In genomic region chr1:172450226-172450625, GRCm38 (mm10) we compare ENCODE assay signal across 18 mouse cellular contexts. TPM values are rescaled to one million over a fixed set of nuclear protein-coding genes. Genes with fewer than 3 reads are reported as not detected.
DNase-seq lines count a peak whose midpoint lies in the region; ATAC-seq lines count a peak whose summit lies in the region.
"Had no signal": no experiment of that assay in that cellular context is flagged by ENCODE, and none has a peak within 500 bp of the region (broad histone marks: within the 10 kb centered on the region; RNA-seq: fewer than 3 reads in every experiment).

No protein-coding gene starts in this region.

- H3K4me3 ChIP-seq in heart, embryonic 15.5 days, result no peak overlapping the region
- no peak overlapping the region for H3K4me3 ChIP-seq in midbrain, embryonic 14.5 days (replicated peaks; ENCODE audit: low read depth, low read length)
- H3K4me3 ChIP-seq in midbrain, embryonic 10.5 days, result no peak overlapping the region
- H3K4me3 ChIP-seq in intestine, embryonic 16.5 days (ENCODE audit: low read length), result no peak overlapping the region
- H3K4me3 ChIP-seq in forebrain, embryonic 14.5 days (ENCODE audit: low read depth, low read length), result no peak overlapping the region
- H3K4me3 ChIP-seq: hindbrain, embryonic 12.5 days; limb, embryonic 15.5 days; lung, embryonic 15.5 days; midbrain, embryonic 12.5 days; neural tube, embryonic 12.5 days had no signal

- peaks cover 4% of the 10 kb centered on the region; the same call in 1 of the 2 replicates for H3K4me1 ChIP-seq in heart, embryonic 15.5 days (replicated peaks)
- H3K4me1 ChIP-seq in midbrain, embryonic 14.5 days (ENCODE audit: control insufficient read depth, insufficient read depth, low read length), result no peaks in the 10 kb centered on the region
- H3K4me1 ChIP-seq in midbrain, embryonic 10.5 days, result peaks cover 12% of the 10 kb centered on the region
- H3K4me1 ChIP-seq in intestine, embryonic 16.5 days (ENCODE audit: control insufficient read depth, insufficient read depth, low read length), result no peaks in the 10 kb centered on the region; the same call in 1 of the 2 replicates
- H3K4me1 ChIP-seq in forebrain, embryonic 14.5 days (ENCODE audit: control insufficient read depth, insufficient read depth, low read length), result no peaks in the 10 kb centered on the region
- H3K4me1 ChIP-seq: limb, embryonic 15.5 days; midbrain, embryonic 12.5 days; neural tube, embryonic 12.5 days had no signal

- DNase-seq in heart, postnatal 14 days, result no peak
- DNase-seq in midbrain, embryonic 14.5 days, result peak; percentile 17
- DNase-seq in midbrain, embryonic 10.5 days (ENCODE audit: low spot score), result no peak
- no peak for DNase-seq in adipocyte (ENCODE audit: low spot score)
- no peak for DNase-seq in forebrain, embryonic 14.5 days (ENCODE audit: low spot score)
- DNase-seq: adrenal gland, adult 2 months; cerebellum, adult 9-10 months; kidney, adult 18-20 months; retina, postnatal 1 day had no signal

- H3K36me3 ChIP-seq in heart, embryonic 15.5 days, result no peaks in the 10 kb centered on the region
- H3K36me3 ChIP-seq in midbrain, embryonic 14.5 days (ENCODE audit: control insufficient read depth, insufficient read depth, low read length), result no peaks in the 10 kb centered on the region
- H3K36me3 ChIP-seq in midbrain, embryonic 10.5 days, result no peaks in the 10 kb centered on the region
- H3K36me3 ChIP-seq in intestine, embryonic 16.5 days (ENCODE audit: control insufficient read depth, insufficient read depth, low read length), result no peaks in the 10 kb centered on the region
- H3K36me3 ChIP-seq in forebrain, embryonic 14.5 days (ENCODE audit: control insufficient read depth, insufficient read depth, low read length), result no peaks in the 10 kb centered on the region
- H3K36me3 ChIP-seq: hindbrain, embryonic 12.5 days; limb, embryonic 15.5 days; lung, embryonic 15.5 days; midbrain, embryonic 12.5 days; neural tube, embryonic 12.5 days had no signal

- intact Hi-C loops in heart, postnatal 14 days (cut with DNase I), result no loop called here

- H3K4me2 ChIP-seq in heart, embryonic 15.5 days, result no peak overlapping the region
- H3K4me2 ChIP-seq in midbrain, embryonic 14.5 days (ENCODE audit: low read length), result no peak overlapping the region
- no peak overlapping the region for H3K4me2 ChIP-seq in intestine, embryonic 16.5 days (ENCODE audit: low read depth, low read length)
- no peak overlapping the region for H3K4me2 ChIP-seq in forebrain, embryonic 14.5 days (ENCODE audit: low read length)
- H3K4me2 ChIP-seq: lung, embryonic 15.5 days; midbrain, embryonic 12.5 days had no signal

- H3K9me3 ChIP-seq in heart, embryonic 15.5 days (replicated peaks), result no peaks in the 10 kb centered on the region
- no peaks in the 10 kb centered on the region for H3K9me3 ChIP-seq in midbrain, embryonic 14.5 days (ENCODE audit: control insufficient read depth, low read length)
- no peaks in the 10 kb centered on the region for H3K9me3 ChIP-seq in midbrain, embryonic 10.5 days (replicated peaks)
- H3K9me3 ChIP-seq in intestine, embryonic 16.5 days (ENCODE audit: control insufficient read depth, low read length), result no peaks in the 10 kb centered on the region
- no peaks in the 10 kb centered on the region for H3K9me3 ChIP-seq in forebrain, embryonic 14.5 days (replicated peaks; ENCODE audit: control insufficient read depth, low read length)
- H3K9me3 ChIP-seq: hindbrain, embryonic 12.5 days; limb, embryonic 15.5 days; lung, embryonic 15.5 days; midbrain, embryonic 12.5 days; neural tube, embryonic 12.5 days had no signal

- H3K27me3 ChIP-seq in heart, embryonic 15.5 days, result no peaks in the 10 kb centered on the region
- no peaks in the 10 kb centered on the region for H3K27me3 ChIP-seq in midbrain, embryonic 14.5 days (ENCODE audit: control insufficient read depth, insufficient read depth, low read length)
- no peaks in the 10 kb centered on the region for H3K27me3 ChIP-seq in midbrain, embryonic 10.5 days (ENCODE audit: low read depth, poor library complexity, severe bottlenecking)
- no peaks in the 10 kb centered on the region for H3K27me3 ChIP-seq in intestine, embryonic 16.5 days (replicated peaks; ENCODE audit: control insufficient read depth, insufficient read depth, low read length)
- no peaks in the 10 kb centered on the region for H3K27me3 ChIP-seq in forebrain, embryonic 14.5 days (replicated peaks; ENCODE audit: control insufficient read depth, insufficient read depth, low read length)
- H3K27me3 ChIP-seq: hindbrain, embryonic 12.5 days; limb, embryonic 15.5 days; lung, embryonic 15.5 days; midbrain, embryonic 12.5 days; neural tube, embryonic 12.5 days; Patski had no signal

- H3K9ac ChIP-seq in heart, embryonic 15.5 days, result no peak overlapping the region
- H3K9ac ChIP-seq in midbrain, embryonic 14.5 days (replicated peaks; ENCODE audit: low read length), result no peak overlapping the region
- no peak overlapping the region for H3K9ac ChIP-seq in intestine, embryonic 16.5 days (ENCODE audit: low read depth, low read length)
- H3K9ac ChIP-seq in forebrain, embryonic 14.5 days (ENCODE audit: low read length), result no peak overlapping the region
- H3K9ac ChIP-seq: hindbrain, embryonic 12.5 days; limb, embryonic 15.5 days; lung, embryonic 15.5 days; midbrain, embryonic 12.5 days; neural tube, embryonic 12.5 days had no signal

- ATAC-seq in heart, embryonic 15.5 days (replicated peaks; ENCODE audit: insufficient number of reproducible peaks, insufficient read depth, low FRiP score, low read depth), result 0 out of 2 replicates have a peak, but pooled peaks have one; percentile 31
- ATAC-seq in midbrain, embryonic 14.5 days (ENCODE audit: low FRiP score, low TSS enrichment), result no peak
- ATAC-seq in intestine, embryonic 16.5 days, result peak; percentile 78
- no peak for ATAC-seq in forebrain, embryonic 14.5 days
- ATAC-seq: CD4-positive, CD25-positive, alpha-beta regulatory T cell, adult 4 months; Patski had no signal

- no peak overlapping the region for H3K27ac ChIP-seq in heart, embryonic 15.5 days
- H3K27ac ChIP-seq in midbrain, embryonic 14.5 days (replicated peaks; ENCODE audit: low read depth, low read length), result no peak overlapping the region
- no peak overlapping the region for H3K27ac ChIP-seq in midbrain, embryonic 10.5 days (replicated peaks)
- no peak overlapping the region for H3K27ac ChIP-seq in intestine, embryonic 16.5 days (ENCODE audit: low read length)
- H3K27ac ChIP-seq in forebrain, embryonic 14.5 days (ENCODE audit: low read depth, low read length), result no peak overlapping the region
- H3K27ac ChIP-seq: hindbrain, embryonic 12.5 days; limb, embryonic 15.5 days; lung, embryonic 15.5 days; midbrain, embryonic 12.5 days; neural tube, embryonic 12.5 days had no signal

- 24% methylated on average over 2 of the region's 2 CpGs for WGBS in heart, embryonic 15.5 days
- 17% methylated on average over 2 of the region's 2 CpGs for WGBS in midbrain, embryonic 14.5 days
- 14% methylated on average over 2 of the region's 2 CpGs for WGBS in midbrain, embryonic 10.5 days
- 43% methylated on average over 2 of the region's 2 CpGs for WGBS in intestine, embryonic 16.5 days
- 11% methylated on average over 2 of the region's 2 CpGs for whole genome bisulfite sequencing in forebrain, embryonic 14.5 days

RNA-seq across cellular contexts. Expression of gene Slamf9, which starts 24.9 kb away (rescaled TPM):
- polyA plus RNA-seq in heart, embryonic 15.5 days (2015; fragmentation: Nextera tagmentation; extraction: Ambion mirVana), result 0.83 and 1.1 TPM in 2 replicates
- total RNA-seq in heart, postnatal 14 days (2021), result 1 to 10 TPM in 1 of 2 experiments, under 1 TPM in 1; 0.98 to 1.1 TPM
- 0.32 TPM in 1 of 2 replicates, not detected in the other for polyA plus RNA-seq in midbrain, embryonic 14.5 days (2014; fragmentation: Nextera tagmentation; extraction: Ambion mirVana)
- 0.09 and 0.16 TPM in 2 replicates for polyA plus RNA-seq in midbrain, embryonic 10.5 days (2016; fragmentation: Nextera tagmentation; extraction: Ambion mirVana)
- 1.6 and 2.3 TPM in 2 replicates for polyA plus RNA-seq in intestine, embryonic 16.5 days (2015; fragmentation: Nextera tagmentation; extraction: Ambion mirVana)
- polyA plus RNA-seq in forebrain, embryonic 14.5 days (2014; fragmentation: Nextera tagmentation; extraction: Ambion mirVana), result 0.16 and 0.34 TPM in 2 replicates
- polyA plus RNA-seq: CD4-positive, CD25-positive, alpha-beta regulatory T cell, adult 4 months had no signal

RNA-seq across cellular contexts. Expression of gene Igsf9, which starts 31.4 kb away (rescaled TPM):
- 2.9 and 7.7 TPM in 2 replicates for polyA plus RNA-seq in heart, embryonic 15.5 days (2015; fragmentation: Nextera tagmentation; extraction: Ambion mirVana)
- total RNA-seq in heart, postnatal 14 days (2021), result under 1 TPM; 0.49 to 0.76 TPM
- polyA plus RNA-seq in midbrain, embryonic 14.5 days (2014; fragmentation: Nextera tagmentation; extraction: Ambion mirVana), result 49.6 and 52.6 TPM in 2 replicates
- polyA plus RNA-seq in midbrain, embryonic 10.5 days (2016; fragmentation: Nextera tagmentation; extraction: Ambion mirVana), result 76.2 and 95.8 TPM in 2 replicates
- 109 and 110 TPM in 2 replicates for polyA plus RNA-seq in intestine, embryonic 16.5 days (2015; fragmentation: Nextera tagmentation; extraction: Ambion mirVana)
- 23.5 and 37.8 TPM in 2 replicates for polyA plus RNA-seq in forebrain, embryonic 14.5 days (2014; fragmentation: Nextera tagmentation; extraction: Ambion mirVana)

RNA-seq across cellular contexts. Expression of gene Tagln2, which starts 49.6 kb away (rescaled TPM):
- 276 and 327 TPM in 2 replicates for polyA plus RNA-seq in heart, embryonic 15.5 days (2015; fragmentation: Nextera tagmentation; extraction: Ambion mirVana)
- 100 to 1,000 TPM; 110 to 117 TPM for total RNA-seq in heart, postnatal 14 days (2021)
- 25.7 and 43.5 TPM in 2 replicates for polyA plus RNA-seq in midbrain, embryonic 14.5 days (2014; fragmentation: Nextera tagmentation; extraction: Ambion mirVana)
- 70.8 and 79.2 TPM in 2 replicates for polyA plus RNA-seq in midbrain, embryonic 10.5 days (2016; fragmentation: Nextera tagmentation; extraction: Ambion mirVana)
- polyA plus RNA-seq in intestine, embryonic 16.5 days (2015; fragmentation: Nextera tagmentation; extraction: Ambion mirVana), result 469 and 470 TPM in 2 replicates
- polyA plus RNA-seq in forebrain, embryonic 14.5 days (2014; fragmentation: Nextera tagmentation; extraction: Ambion mirVana), result 40.4 and 53.3 TPM in 2 replicates

Comparison
In these comparisons a context has a peak if more than half of its experiments do, and no peak if none do; other contexts are left out.
1. ATAC-seq: peak in heart, embryonic 15.5 days (single experiment) and intestine, embryonic 16.5 days (single experiment); none in midbrain, embryonic 14.5 days (single experiment) and forebrain, embryonic 14.5 days (single experiment).